Mouse (Mus musculus) frontal cortex, postnatal 36 days (tissue): ENCODE measurements around the gene Ndufaf2.

Experiments used
- DNase-seq, 2 experiments: peaks; one replicate each; pipeline ENCODE4 v3.0.0; 2022; ENCODE audit warnings: low spot score in 2 of 2

Ndufaf2 gene

GRCm38 (mm10) chr13:107962741-107963140 is 195.7 kb downstream of the Ndufaf2 start:
- DNase-seq = no peak

- DNase-seq = no peak
Observed at GRCm38 (mm10) chr13:107961972-107962371, 196.5 kb downstream of the Ndufaf2 start.

- no peak for DNase-seq
Observed at GRCm38 (mm10) chr13:107961501-107961900, 196.9 kb downstream of the Ndufaf2 start.

GRCm38 (mm10) chr13:107960549-107960948 is 197.9 kb downstream of the Ndufaf2 start:
- no peak for DNase-seq

- no peak for DNase-seq
Observed at GRCm38 (mm10) chr13:107959891-107960290, 198.5 kb downstream of the Ndufaf2 start.

GRCm38 (mm10) chr13:107956246-107956645 is 202.2 kb downstream of the Ndufaf2 start:
- no peak for DNase-seq

GRCm38 (mm10) chr13:107955327-107956110 is 202.9 kb downstream of the Ndufaf2 start:
- DNase-seq = no peak

- DNase-seq = no peak
Observed at GRCm38 (mm10) chr13:107954445-107955261, 203.8 kb downstream of the Ndufaf2 start.

- no peak for DNase-seq
Observed at GRCm38 (mm10) chr13:107954100-107954444, 204.4 kb downstream of the Ndufaf2 start.
